Mouse (Mus musculus): Measurements from ENCODE around the gene Rab35. TPM values are rescaled to one million over a fixed set of nuclear protein-coding genes. Genes with fewer than 3 reads are reported as not detected.

The Rab35 gene
- 10 to 100 TPM; 61.3 to 69.9 TPM for total RNA-seq (2023)

GRCm38 (mm10) chr5:115631505-115632357 lies at the start of gene Rab35:
Rab35 (plus strand) TSS chr5:115631908.

Other genes starting within 250 kb of the Rab35 start
- not detected for gene Msi1, start 202.3 kb upstream of the Rab35 start, total RNA-seq (2023)
- not detected for gene Pla2g1b, start 165.6 kb upstream of the Rab35 start, total RNA-seq (2023)
- 10 to 100 TPM; 19.4 to 21.5 TPM for gene Sirt4, start 147.2 kb upstream of the Rab35 start, total RNA-seq (2023)
- gene Pxn, start 125.2 kb upstream of the Rab35 start, total RNA-seq (2023) = 10 to 100 TPM; 73.5 to 97.2 TPM
- gene Rplp0, start 72.4 kb upstream of the Rab35 start, total RNA-seq (2023) = 1,000 to 10,000 TPM; 1,374 to 1,413 TPM
- gene Gcn1l1, start 66.7 kb upstream of the Rab35 start, total RNA-seq (2023) = 100 to 1,000 TPM; 108 to 112 TPM
- gene Bicdl1, start 99.7 kb downstream of the Rab35 start, total RNA-seq (2023) = 1 to 10 TPM; 3.4 to 5.1 TPM
- 1 to 10 TPM; 4.6 TPM for gene Cit, start 213.4 kb downstream of the Rab35 start, total RNA-seq (2023)

All from B cell, adult 67 days (primary cell).